Mouse (Mus musculus): ENCODE results near the gene Cdk20.

GRCm38 (mm10) chr13:64437801-64438200, 5.7 kb downstream of the Cdk20 start:
- TF ChIP-seq CTCF (IDR thresholded peaks at IDR 0.05; ENCODE audit: low read depth, low read length) (no peak), POLR2A (IDR thresholded peaks at IDR 0.05; ENCODE audit: extremely low read depth, insufficient read depth, low read length) (no peak)

Measured in liver, adult 2 months (tissue).